Mouse (Mus musculus) MEL (cell line): Measurements from ENCODE around the gene Mcpt2. TPM values are rescaled to one million over a fixed set of nuclear protein-coding genes. Genes with fewer than 3 reads are reported as not detected.

Experiments used
- DNase-seq: peaks from one replicate; pipeline ENCODE4 v3.0.0; 2011; ENCODE audit warnings: low read depth, low spot score
- H3K27ac ChIP-seq: 2 replicates; pipeline ENCODE4 v1.5.1; 2012; ENCODE audit warnings: low read depth, mild to moderate bottlenecking, control low read depth, low read length, moderate library complexity; ENCODE audit not compliant: control insufficient read depth
- H3K27me3 ChIP-seq, 2 experiments: fragments of 150-350 bp in 1 of 2; sonication (generic) in 1 of 2; 2 replicates each; pipeline ENCODE4 v1.6.1; 2012; ENCODE audit warnings: low read length in 2 of 2, mild to moderate bottlenecking in 2 of 2, improper control_type of control experiment in 1 of 2, moderate library complexity in 1 of 2; ENCODE audit not compliant: insufficient read depth in 2 of 2, control insufficient read depth in 1 of 2
- H3K36me3 ChIP-seq, 2 experiments: 2 replicates each; pipeline ENCODE4 v1.6.1; 2012 to 2014; ENCODE audit warnings: low read length in 2 of 2, improper control_type of control experiment in 1 of 2, inconsistent platforms in 1 of 2, mild to moderate bottlenecking in 1 of 2; ENCODE audit not compliant: insufficient read depth in 2 of 2, control insufficient read depth in 1 of 2
- H3K4me1 ChIP-seq, 2 experiments: fragments of 150-350 bp in 1 of 2; sonication (generic) in 1 of 2; 2 replicates each; pipeline ENCODE4 v1.6.1; 2012; ENCODE audit warnings: low read length in 2 of 2, improper control_type of control experiment in 1 of 2, mild to moderate bottlenecking in 1 of 2; ENCODE audit not compliant: insufficient read depth in 2 of 2, control insufficient read depth in 1 of 2
- H3K4me3 ChIP-seq, 2 experiments: fragments of 150-350 bp in 1 of 2; sonication (generic) in 1 of 2; 2 replicates each; pipeline ENCODE4 v1.5.1; 2012; ENCODE audit warnings: low read depth in 2 of 2, low read length in 2 of 2, mild to moderate bottlenecking in 2 of 2, moderate library complexity in 2 of 2, control low read depth in 1 of 2, improper control_type of control experiment in 1 of 2; ENCODE audit not compliant: control insufficient read depth in 1 of 2, insufficient read depth in 1 of 2
- H3K79me2 ChIP-seq: 2 replicates; pipeline ENCODE4 v1.6.1; 2012; ENCODE audit warnings: mild to moderate bottlenecking, low read length, moderate library complexity; ENCODE audit not compliant: control insufficient read depth, poor library complexity, insufficient read depth
- H3K9ac ChIP-seq: 2 replicates; pipeline ENCODE4 v1.6.1; 2012; ENCODE audit warnings: low read depth, mild to moderate bottlenecking, control low read depth, low read length, moderate library complexity; ENCODE audit not compliant: control insufficient read depth, poor library complexity, severe bottlenecking
- H3K9me3 ChIP-seq: fragments of 150-350 bp; sonication (generic); replicated peaks from 2 replicates; pipeline ENCODE4 v1.6.1; 2012; ENCODE audit warnings: mild to moderate bottlenecking, low read length, improper control_type of control experiment, moderate library complexity; ENCODE audit not compliant: insufficient read depth
- CHD1 ChIP-seq: IDR thresholded peaks from 2 replicates; pipeline ENCODE4 v1.6.1; 2012; ENCODE audit warnings: low read depth, mild to moderate bottlenecking, inconsistent platforms, low read length, improper control_type of control experiment
- CHD2 ChIP-seq: IDR thresholded peaks from 2 replicates; pipeline ENCODE4 v1.6.1; 2011; ENCODE audit warnings: low read length, improper control_type of control experiment
- CTCF ChIP-seq, 3 experiments: IDR thresholded peaks in 2 of 3; conservative IDR thresholded peaks in 1 of 3; 2 replicates each; pipeline ENCODE4 v1.5.1; 2011 to 2012; ENCODE audit warnings: low read length in 3 of 3, low read depth in 2 of 3, mild to moderate bottlenecking in 2 of 3, improper control_type of control experiment in 1 of 3, inconsistent platforms in 1 of 3, mixed read lengths in 1 of 3, moderate library complexity in 1 of 3; ENCODE audit not compliant: control insufficient read depth in 1 of 3, insufficient read depth in 1 of 3, poor library complexity in 1 of 3, severe bottlenecking in 1 of 3
- E2F4 ChIP-seq: IDR thresholded peaks from 2 replicates; pipeline ENCODE4 v1.6.1; 2011; ENCODE audit warnings: low read depth, low read length, improper control_type of control experiment, borderline replicate concordance
- GABPA ChIP-seq: IDR thresholded peaks from 2 replicates; pipeline ENCODE4 v1.6.1; 2012; ENCODE audit warnings: low read depth, mild to moderate bottlenecking, inconsistent platforms, low read length, improper control_type of control experiment, moderate library complexity
- KAT2A ChIP-seq: conservative IDR thresholded peaks from 2 replicates; pipeline ENCODE4 v1.6.1; 2012; ENCODE audit warnings: low read depth, low read length, improper control_type of control experiment, inconsistent platforms
- MAFK ChIP-seq: IDR thresholded peaks from 2 replicates; pipeline ENCODE4 v1.6.1; 2011; ENCODE audit warnings: low read depth, mild to moderate bottlenecking, low read length, improper control_type of control experiment, borderline replicate concordance
- MAX ChIP-seq: IDR thresholded peaks from 2 replicates; pipeline ENCODE4 v1.6.1; 2011; ENCODE audit warnings: low read length, improper control_type of control experiment
- MEF2A ChIP-seq: IDR thresholded peaks from 2 replicates; pipeline ENCODE4 v1.6.1; 2014; ENCODE audit warnings: low read depth, mild to moderate bottlenecking, inconsistent platforms, low read length, improper control_type of control experiment; ENCODE audit not compliant: poor library complexity, insufficient replicate concordance, severe bottlenecking; ENCODE audit errors: extremely low read depth
- MXI1 ChIP-seq: IDR thresholded peaks from 2 replicates; pipeline ENCODE4 v1.6.1; 2011; ENCODE audit warnings: mild to moderate bottlenecking, low read depth, low read length, improper control_type of control experiment
- MYB ChIP-seq: IDR thresholded peaks from 2 replicates; pipeline ENCODE4 v1.6.1; 2011; ENCODE audit warnings: mild to moderate bottlenecking, low read depth, low read length, improper control_type of control experiment
- MYC ChIP-seq: IDR thresholded peaks from 2 replicates; pipeline ENCODE4 v1.6.1; 2011; ENCODE audit warnings: low read depth, mild to moderate bottlenecking, low read length, improper control_type of control experiment, moderate library complexity
- NRF1 ChIP-seq: IDR thresholded peaks from 2 replicates; pipeline ENCODE4 v1.6.1; 2014; ENCODE audit warnings: low read depth, mild to moderate bottlenecking, inconsistent platforms, low read length, improper control_type of control experiment, moderate library complexity; ENCODE audit not compliant: poor library complexity, insufficient read depth, severe bottlenecking
- POLR2AphosphoS5 ChIP-seq: IDR thresholded peaks from 2 replicates; pipeline ENCODE4 v1.6.1; 2012; ENCODE audit warnings: low read depth, borderline replicate concordance, mild to moderate bottlenecking, inconsistent platforms, low read length, moderate library complexity, mixed read lengths
- RCOR1 ChIP-seq: IDR thresholded peaks from 2 replicates; pipeline ENCODE4 v1.6.1; 2012; ENCODE audit warnings: low read depth, mild to moderate bottlenecking, inconsistent platforms, low read length, improper control_type of control experiment
- SMC3 ChIP-seq: IDR thresholded peaks from 2 replicates; pipeline ENCODE4 v1.6.1; 2011; ENCODE audit warnings: low read depth, low read length, improper control_type of control experiment
- TCF12 ChIP-seq: IDR thresholded peaks from 2 replicates; pipeline ENCODE4 v1.6.1; 2014; ENCODE audit warnings: low read depth, mild to moderate bottlenecking, inconsistent platforms, low read length, improper control_type of control experiment, moderate library complexity
- USF2 ChIP-seq, 2 experiments: IDR thresholded peaks; 2 replicates each; pipeline ENCODE4 v1.6.1; 2011 to 2012; ENCODE audit warnings: improper control_type of control experiment in 2 of 2, low read length in 2 of 2, borderline replicate concordance in 1 of 2, inconsistent platforms in 1 of 2, low read depth in 1 of 2, mild to moderate bottlenecking in 1 of 2; ENCODE audit not compliant: insufficient read depth in 1 of 2
- ZMIZ1 ChIP-seq: IDR thresholded peaks from 2 replicates; pipeline ENCODE4 v1.6.1; 2012; ENCODE audit warnings: low read depth, mild to moderate bottlenecking, inconsistent platforms, low read length, improper control_type of control experiment, moderate library complexity
- ZNF384 ChIP-seq: IDR thresholded peaks from 2 replicates; pipeline ENCODE4 v1.6.1; 2012; ENCODE audit warnings: low read depth, mild to moderate bottlenecking, inconsistent platforms, low read length, improper control_type of control experiment
- polyA plus RNA-seq, 2 experiments: library from polyadenylated mRNA; stranded (reverse) in 1 of 2; unstranded in 1 of 2; fragments of >175 nt in 1 of 2; fragments of >200 nt in 1 of 2; gene quantifications; 2 replicates each; pipeline versions ENCODE4 v1.2.1 to v1.2.4; 2012; ENCODE audit warnings: low replicate concordance in 2 of 2, low read depth in 1 of 2; ENCODE audit not compliant: insufficient read length in 2 of 2, insufficient read depth in 1 of 2, missing spikeins in 1 of 2
- total RNA-seq: library from RNA; depleted of rRNA; stranded (reverse); fragments of 300-350 nt; gene quantifications from 2 replicates; pipeline ENCODE4 v1.2.3, GENCODE M21; 2012

The Mcpt2 gene
- total and polyA plus RNA-seq, 3 experiments: 1.6 to 25.6 TPM; not detected in 1

DNA sequence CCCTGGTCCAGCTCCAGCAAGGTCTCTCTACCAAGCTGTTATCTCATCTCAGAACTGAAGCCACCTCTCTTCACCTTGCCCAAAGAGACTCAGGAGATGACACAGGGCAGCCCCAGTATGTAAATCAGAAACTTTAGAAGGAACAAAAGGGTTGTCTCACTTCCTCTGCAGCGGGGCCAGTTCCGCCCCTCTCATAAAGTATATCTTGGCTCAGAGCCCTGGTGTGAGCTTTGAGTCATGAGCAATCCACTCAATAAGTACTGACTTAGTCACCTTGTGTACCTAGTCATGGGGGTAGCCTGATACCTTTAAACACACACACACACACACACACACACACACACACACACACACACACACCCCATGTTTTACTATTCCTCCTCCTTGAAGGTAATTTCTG, 7.4 kb upstream of the Mcpt2 start:
- no peaks in the 10 kb centered on the region for H3K79me2 ChIP-seq
- no peak for DNase-seq
- no peaks in the 10 kb centered on the region for H3K9me3 ChIP-seq
- H3K4me1 ChIP-seq: no peaks in the 10 kb centered on the region
- no peaks in the 10 kb centered on the region for H3K36me3 ChIP-seq
- H3K9ac ChIP-seq: no peak overlapping the region
- TF ChIP-seq POLR2AphosphoS5 (no peak), CTCF (IDR thresholded peaks at IDR 0.05 in 2 of 3, conservative IDR thresholded peaks at IDR 0.05 in 1 of 3; ENCODE audit: control insufficient read depth in 1 of 3, insufficient read depth in 1 of 3, low read depth in 2 of 3, low read length in 3 of 3, poor library complexity in 1 of 3, severe bottlenecking in 1 of 3) (no peak), CHD1 (no peak), MAX (no peak), RCOR1 (no peak), NRF1 (no peak), ZNF384 (no peak), MYB (no peak), MYC (no peak), E2F4 (no peak), GABPA (no peak), SMC3 (no peak), TCF12 (no peak), MAFK (no peak), USF2 (IDR thresholded peaks at IDR 0.05; ENCODE audit: borderline replicate concordance in 1 of 2, insufficient read depth in 1 of 2, low read depth in 1 of 2, low read length in 2 of 2) (no peak), MXI1 (no peak), CHD2 (no peak), KAT2A (no peak), MEF2A (no peak), ZMIZ1 (no peak)
- no peak overlapping the region for H3K4me3 ChIP-seq
- H3K27me3 ChIP-seq: no peaks in the 10 kb centered on the region; a peak in 1 of 4 replicates
- H3K27ac ChIP-seq: no peak overlapping the region

GRCm38 (mm10) chr14:56055408-56055807, 13.6 kb downstream of the Mcpt2 start:
- peaks cover 0 to 7% of the 10 kb centered on the region in 2 experiments; a peak in 2 of 4 replicates for H3K4me1 ChIP-seq
- peaks cover 0 to 2% of the 10 kb centered on the region in 2 experiments; a peak in 1 of 4 replicates for H3K36me3 ChIP-seq
- H3K9me3 ChIP-seq: no peaks in the 10 kb centered on the region
- H3K4me3 ChIP-seq: no peak overlapping the region
- DNase-seq: peak; percentile 34
- no peaks in the 10 kb centered on the region for H3K79me2 ChIP-seq
- TF ChIP-seq CTCF (IDR thresholded peaks at IDR 0.05 in 2 of 3, conservative IDR thresholded peaks at IDR 0.05 in 1 of 3; ENCODE audit: control insufficient read depth in 1 of 3, insufficient read depth in 1 of 3, low read depth in 2 of 3, low read length in 3 of 3, poor library complexity in 1 of 3, severe bottlenecking in 1 of 3): peak in 2 of 3 experiments; percentile 16 to 42; a peak in 3 of 6 replicates
- TF ChIP-seq NRF1: no peak
- 0 out of 2 replicates have a peak, but pooled peaks have one; percentile 11 for TF ChIP-seq SMC3
- TF ChIP-seq, all 39 proteins: peak for 2
- Histone ChIP-seq H3K27me3 (no peaks in the 10 kb centered on the region; a peak in 2 of 4 replicates), H3K9ac (no peak overlapping the region), H3K27ac (no peak overlapping the region)
